Mouse (Mus musculus): Measurements from ENCODE around the gene Rpl38.
A peak's percentile ranks its signal among the peaks of the same experiment; 100 is the strongest.
"Not testable (repeated sequence)": the region's sequence is repeated elsewhere in the genome, so short reads cannot be mapped to it uniquely, and the experiment has no call there.

The Rpl38 gene

DNA sequence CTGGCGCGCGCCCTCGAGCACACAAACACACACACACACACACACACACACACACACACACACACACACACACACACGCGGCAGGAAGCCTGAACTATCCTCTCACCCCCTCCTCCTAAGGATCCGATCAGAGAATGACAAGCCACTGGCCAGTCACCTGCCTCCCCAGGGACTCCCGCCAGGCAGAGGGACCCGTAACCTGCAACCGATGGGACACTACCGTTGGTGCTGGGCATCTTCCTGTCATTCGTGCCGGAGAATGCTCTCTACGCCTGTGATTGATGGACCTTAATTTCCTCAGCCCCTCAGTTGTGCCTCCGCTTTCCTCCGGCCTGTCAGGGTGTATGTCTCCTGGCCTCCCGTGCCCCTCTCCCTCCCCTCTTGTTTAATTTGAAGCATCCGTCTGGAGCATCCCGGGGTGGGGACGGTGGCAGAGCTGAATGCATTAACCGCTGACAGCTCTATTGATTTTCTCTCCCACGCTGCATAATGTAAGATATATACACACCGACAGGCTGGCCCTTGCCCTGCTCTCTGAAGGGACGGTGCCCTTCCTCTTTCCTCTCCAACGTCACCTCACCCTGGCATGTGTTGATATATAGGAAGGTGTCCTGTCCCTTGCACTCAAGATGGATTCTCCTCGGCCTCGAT, 11.2 kb upstream of the Rpl38 start:
- DNase-seq (ENCODE audit: low spot score) = no peak

GRCm38 (mm10) chr11:114657737-114658136, 10.6 kb upstream of the Rpl38 start:
- DNase-seq (ENCODE audit: low spot score) = peak; percentile 80

GRCm38 (mm10) chr11:114662161-114662560, 6.2 kb upstream of the Rpl38 start:
- DNase-seq (ENCODE audit: low spot score) = no peak

GRCm38 (mm10) chr11:114662746-114663362, 5.5 kb upstream of the Rpl38 start:
- DNase-seq (ENCODE audit: low spot score) = peak; percentile 75

GRCm38 (mm10) chr11:114664164-114664563, 4.2 kb upstream of the Rpl38 start:
- DNase-seq (ENCODE audit: low spot score) = no peak

- DNase-seq (ENCODE audit: low spot score) = no peak
Observed at GRCm38 (mm10) chr11:114665463-114665862, 2.9 kb upstream of the Rpl38 start.

- DNase-seq (ENCODE audit: low spot score) = no peak
Observed at GRCm38 (mm10) chr11:114666786-114667185, 1.5 kb upstream of the Rpl38 start.

- no peak for DNase-seq (ENCODE audit: low spot score)
Observed at GRCm38 (mm10) chr11:114667236-114667931, 940 bp upstream of the Rpl38 start.

DNA sequence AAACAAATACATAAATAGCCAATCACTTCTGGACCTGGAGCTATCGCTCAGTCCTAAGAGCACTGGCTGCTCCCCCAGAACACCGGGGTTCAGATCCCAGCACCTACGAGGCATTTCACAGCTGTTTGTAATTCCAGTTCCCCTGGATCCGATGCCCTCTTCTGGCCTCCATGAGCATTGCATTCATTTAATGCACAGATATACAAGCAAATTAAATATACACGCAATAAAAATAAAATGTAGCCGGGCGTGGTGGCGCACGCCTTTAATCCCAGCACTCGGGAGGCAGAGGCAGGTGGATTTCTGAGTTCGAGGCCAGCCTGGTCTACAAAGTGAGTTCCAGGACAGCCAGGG, 415 bp upstream of the Rpl38 start:
- peak; percentile 62 for DNase-seq (ENCODE audit: low spot score)

DNA sequence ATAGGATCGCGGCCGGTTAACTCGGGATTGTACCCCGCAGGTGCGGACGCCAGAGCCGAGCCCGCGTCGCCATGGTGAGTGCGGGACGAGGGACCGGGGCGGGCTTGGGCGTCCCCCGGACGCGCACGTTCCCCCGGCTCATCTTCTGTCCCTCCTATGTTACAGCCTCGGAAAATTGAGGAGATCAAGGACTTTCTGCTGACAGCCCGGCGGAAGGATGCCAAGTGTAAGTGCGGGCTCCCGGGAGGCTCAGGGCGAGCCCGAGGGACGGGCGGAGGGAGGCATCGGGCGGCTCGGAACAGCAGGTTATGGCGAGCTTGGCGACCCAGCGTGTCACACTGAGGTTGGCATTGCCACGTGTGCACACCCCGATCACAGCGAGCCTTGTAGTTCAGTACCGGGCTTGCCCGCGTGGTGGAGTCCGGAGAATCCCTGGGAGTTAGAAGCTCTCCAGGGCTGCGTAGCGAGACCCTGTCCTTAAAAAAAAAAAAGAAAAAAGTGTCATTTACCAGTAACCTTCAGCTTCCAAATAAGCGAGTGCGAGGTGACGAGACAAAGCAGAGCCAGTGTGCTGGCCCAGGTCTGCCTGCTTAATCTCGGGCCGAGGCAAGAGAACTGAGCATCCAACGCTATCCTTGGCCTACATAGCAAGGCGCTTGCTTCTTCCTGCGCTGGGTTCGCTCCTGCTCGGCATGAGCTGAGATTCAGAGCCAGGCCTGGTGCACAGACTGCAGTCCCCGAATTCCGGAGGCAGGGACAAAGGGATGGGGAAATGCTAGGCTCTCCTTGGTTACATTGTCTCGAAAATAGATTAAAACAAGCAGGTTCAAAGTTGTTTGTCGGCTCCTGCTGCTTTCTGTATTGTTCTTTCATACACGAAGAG, 658 bp downstream of the Rpl38 start:
- peak; percentile 83 for DNase-seq (ENCODE audit: low spot score)

DNA sequence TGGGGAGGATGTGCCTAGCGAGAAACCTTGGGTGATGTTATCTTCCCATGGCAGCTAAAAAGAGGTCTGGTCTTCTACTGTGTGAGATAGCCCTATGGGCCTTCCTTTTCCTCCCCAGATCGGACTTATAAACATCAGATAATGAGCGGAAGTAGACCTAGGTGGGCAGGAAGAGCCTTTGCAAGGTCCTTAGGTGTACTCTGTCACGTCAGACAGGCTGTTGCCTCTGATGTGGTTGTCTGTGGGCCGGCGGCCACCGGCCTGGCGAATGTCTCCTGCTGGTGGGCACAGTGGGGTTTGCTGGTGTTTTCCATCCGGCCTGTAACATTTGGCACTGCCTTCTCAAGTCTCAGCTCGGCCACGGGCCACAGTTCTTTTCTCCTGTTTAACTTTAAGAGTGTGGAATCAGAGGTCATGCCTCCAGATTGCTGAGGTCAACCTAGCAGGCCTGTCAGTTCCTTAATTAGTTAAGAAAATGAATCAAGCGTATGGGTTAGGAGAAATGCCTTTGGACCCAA, 1.4 kb downstream of the Rpl38 start:
- DNase-seq (ENCODE audit: low spot score) = no peak

GRCm38 (mm10) chr11:114671147-114671546, 2.8 kb downstream of the Rpl38 start:
- DNase-seq (ENCODE audit: low spot score) = no peak

GRCm38 (mm10) chr11:114672794-114673718, 4.7 kb downstream of the Rpl38 start:
- DNase-seq (ENCODE audit: low spot score) = peak; percentile 79

GRCm38 (mm10) chr11:114673719-114674050, 5.4 kb downstream of the Rpl38 start:
- DNase-seq (ENCODE audit: low spot score) = no peak

GRCm38 (mm10) chr11:114674180-114674579, 5.9 kb downstream of the Rpl38 start:
- no peak for DNase-seq (ENCODE audit: low spot score)

DNA sequence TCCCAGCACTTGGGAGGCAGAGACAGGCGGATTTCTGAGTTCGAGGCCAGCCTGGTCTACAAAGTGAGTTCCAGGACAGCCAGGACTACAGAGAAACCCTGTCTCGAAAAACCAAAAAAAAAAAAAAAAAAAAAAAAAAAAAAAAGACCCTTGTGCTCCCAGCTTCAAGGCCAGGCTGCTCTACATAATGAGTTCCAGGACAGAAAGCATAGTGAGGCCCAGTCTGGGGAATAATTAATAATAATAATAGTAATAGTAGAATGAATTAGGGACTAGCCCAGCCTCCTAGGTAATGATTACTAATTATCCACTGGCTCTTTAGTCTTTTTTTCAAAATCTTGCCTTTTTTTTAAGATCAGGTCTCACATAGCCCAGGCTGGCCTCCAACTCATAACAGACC, 6.5 kb downstream of the Rpl38 start:
- not testable (repeated sequence) for DNase-seq (ENCODE audit: low spot score)

- DNase-seq (ENCODE audit: low spot score) = peak; percentile 93
Observed at GRCm38 (mm10) chr11:114675341-114675825, 7.1 kb downstream of the Rpl38 start, which contains the start of gene Ttyh2. TSS of gene Ttyh2 (plus strand) at chr11:114675431.

DNA sequence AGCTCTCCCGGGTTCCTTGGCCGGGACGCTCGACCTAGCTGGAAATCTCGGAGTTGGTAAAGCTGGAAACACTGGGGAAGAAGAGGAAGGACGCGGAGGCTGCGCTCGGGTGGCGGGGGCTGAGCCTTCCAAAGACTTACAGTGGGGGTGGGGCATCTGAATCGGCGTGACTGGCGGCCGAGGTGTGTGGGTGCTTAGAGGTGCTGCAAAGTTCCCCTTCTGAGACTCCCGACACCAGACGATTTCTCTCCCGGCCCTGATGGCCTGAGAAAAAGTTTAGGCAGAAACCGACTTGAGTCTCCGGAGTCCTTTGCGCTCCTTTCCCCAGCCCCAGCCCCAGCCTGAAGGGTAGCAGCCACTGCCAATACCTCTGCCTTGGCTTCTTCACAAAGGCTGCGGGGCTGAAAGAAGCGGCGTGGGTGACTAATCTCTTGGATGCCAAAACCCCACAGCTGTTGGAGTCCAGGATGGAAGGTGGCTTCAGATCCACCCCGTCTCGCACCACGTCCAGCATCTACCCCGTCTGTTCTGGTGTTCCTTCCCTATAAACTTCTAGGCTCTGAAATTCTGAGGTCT, 7.6 kb downstream of the Rpl38 start:
- no peak for DNase-seq (ENCODE audit: low spot score)

- DNase-seq (ENCODE audit: low spot score) = no peak
Observed at GRCm38 (mm10) chr11:114676431-114676830, 8.1 kb downstream of the Rpl38 start.

DNA sequence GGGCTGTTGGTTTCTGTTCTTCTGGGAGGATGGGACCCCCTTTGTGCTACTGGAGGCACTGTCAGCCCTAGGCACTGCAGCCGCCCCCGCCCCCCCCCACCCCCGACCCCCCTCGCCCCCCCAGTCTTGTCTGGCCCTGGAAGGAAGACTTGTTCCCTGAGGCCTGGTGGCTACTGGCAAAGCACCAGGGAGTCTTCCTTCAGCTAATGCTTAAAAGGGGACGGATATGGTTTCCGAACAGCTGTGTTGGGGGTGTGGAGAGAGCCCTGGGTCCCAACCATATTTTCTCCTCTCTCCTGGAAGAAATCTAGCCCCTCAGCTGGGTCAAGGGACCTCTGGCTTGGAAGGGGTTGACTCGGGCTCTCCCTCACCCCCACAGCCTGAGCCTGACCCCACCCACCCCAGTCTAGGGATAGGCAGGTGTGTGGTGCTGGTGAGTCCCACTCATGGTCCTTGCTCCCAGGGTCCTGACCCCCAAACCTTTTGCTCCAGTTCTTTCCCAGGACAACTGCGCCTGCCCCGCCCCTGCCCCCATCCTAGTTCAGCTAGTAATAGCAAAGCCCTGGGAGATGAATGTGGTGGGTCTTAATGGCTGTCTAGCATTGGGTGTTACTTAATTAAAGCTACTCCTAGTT, 8.7 kb downstream of the Rpl38 start:
- no peak for DNase-seq (ENCODE audit: low spot score)
